Mouse (Mus musculus) large intestine, adult 2 months (tissue): ENCODE data around the gene Car5a. TPM values are rescaled to one million over a fixed set of nuclear protein-coding genes. Genes with fewer than 3 reads are reported as not detected.

Experiments used
- polyA plus RNA-seq: library from polyadenylated mRNA; depleted of rRNA; stranded (reverse); fragments of >200 nt; gene quantifications from 2 replicates; pipeline ENCODE4 v1.2.3, GENCODE M21; 2012; rRNA removed

The Car5a gene
- polyA plus RNA-seq, 1 experiment = 0.10 TPM

Other genes starting within 250 kb of the Car5a start
- 0.38 and 0.51 TPM in 2 replicates for gene Jph3, start 215.3 kb downstream of the Car5a start, polyA plus RNA-seq
- gene Klhdc4, start 115.3 kb downstream of the Car5a start, polyA plus RNA-seq = 11.5 and 16.9 TPM in 2 replicates
- gene Slc7a5, start 37.2 kb downstream of the Car5a start, polyA plus RNA-seq = 16.8 and 19.3 TPM in 2 replicates
- gene Banp, start 4.8 kb upstream of the Car5a start, polyA plus RNA-seq = 28.3 and 35.3 TPM in 2 replicates